Mouse (Mus musculus): ENCODE measurements around the gene Clns1a.
A peak's percentile ranks its signal among the peaks of the same experiment; 100 is the strongest.

The Clns1a gene

DNA sequence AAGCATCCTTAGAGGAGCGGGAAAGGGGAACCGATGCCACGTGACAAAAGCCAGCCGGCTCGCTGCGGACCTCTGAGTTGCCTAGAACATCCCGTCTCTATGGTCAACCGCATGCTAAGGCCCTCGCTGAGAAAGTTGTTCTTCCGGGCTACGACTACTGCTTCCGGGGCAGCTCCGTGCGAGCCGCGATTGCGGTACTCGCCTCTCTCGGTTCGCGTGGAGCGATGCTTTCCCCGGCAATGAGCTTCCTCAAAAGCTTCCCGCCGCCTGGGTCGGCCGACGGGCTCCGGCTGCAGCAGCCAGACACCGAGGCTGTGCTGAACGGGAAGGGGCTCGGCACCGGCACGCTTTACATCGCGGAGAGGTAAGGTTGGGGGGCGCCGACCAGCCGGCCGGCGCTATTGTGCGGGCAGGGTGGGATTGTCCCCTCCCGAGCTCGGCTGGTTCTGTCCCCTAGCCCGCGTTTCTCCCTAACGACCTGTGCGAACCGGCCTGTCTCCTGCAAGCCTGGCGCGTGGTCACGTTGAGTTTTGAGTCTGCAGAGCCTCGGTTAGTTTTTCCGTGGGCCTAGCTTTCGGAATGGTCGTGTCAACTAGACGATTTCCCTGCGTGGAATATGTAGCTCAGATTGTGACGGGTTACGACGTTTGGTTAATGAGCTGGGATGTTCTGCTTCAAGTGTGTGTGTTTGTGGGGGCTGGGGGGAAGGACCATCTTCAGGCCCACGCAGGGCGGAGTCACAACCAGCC, at the start of gene Clns1a:
Clns1a (plus strand) TSS at position 129 of the 749 bp plus-strand sequence.
- peak; percentile 92 for DNase-seq (ENCODE audit: low spot score)

- no peak for DNase-seq (ENCODE audit: low spot score)
These were observed 48.8 kb upstream of the Clns1a start for GRCm38 (mm10) chr7:97647656-97648055.

DNA sequence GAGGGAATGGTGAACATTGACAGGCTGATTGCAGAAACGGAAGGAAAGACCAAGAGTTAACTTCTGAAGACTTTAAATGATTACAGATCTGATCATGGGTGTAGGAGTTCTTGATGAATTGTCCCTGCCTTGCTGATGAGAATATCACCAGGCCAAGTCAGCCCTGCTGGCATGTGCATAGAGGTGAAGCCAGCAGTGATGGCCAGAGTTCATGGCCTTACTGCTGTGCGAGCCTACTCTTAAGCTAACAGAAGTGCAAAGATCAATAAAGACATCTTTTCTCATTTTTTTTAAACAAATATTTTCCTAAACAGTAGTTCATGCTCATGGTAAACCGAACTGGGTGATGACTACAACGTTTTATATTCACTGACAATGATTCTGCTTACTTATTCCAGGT, 45.7 kb upstream of the Clns1a start:
- DNase-seq (ENCODE audit: low spot score): no peak

DNA sequence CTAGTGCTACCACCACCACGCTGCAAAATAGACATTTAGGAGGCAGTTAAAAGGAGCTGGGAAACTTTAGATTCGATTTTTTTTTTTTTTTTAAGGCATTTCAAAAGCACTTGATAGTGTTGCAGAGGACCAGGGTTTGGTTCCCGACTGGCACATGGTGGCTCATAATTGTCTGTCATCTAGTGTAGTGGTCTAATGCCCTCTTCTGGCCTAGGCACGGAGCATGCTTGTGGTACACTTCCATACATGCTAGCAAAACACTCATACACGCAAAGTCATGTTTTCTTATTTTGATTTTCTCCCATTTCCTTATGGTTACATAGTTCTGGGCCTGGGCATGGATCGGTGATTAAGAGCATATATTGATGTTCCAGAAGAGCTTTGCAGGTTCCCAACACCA, 40.3 kb upstream of the Clns1a start:
- no peak for DNase-seq (ENCODE audit: low spot score)

DNA sequence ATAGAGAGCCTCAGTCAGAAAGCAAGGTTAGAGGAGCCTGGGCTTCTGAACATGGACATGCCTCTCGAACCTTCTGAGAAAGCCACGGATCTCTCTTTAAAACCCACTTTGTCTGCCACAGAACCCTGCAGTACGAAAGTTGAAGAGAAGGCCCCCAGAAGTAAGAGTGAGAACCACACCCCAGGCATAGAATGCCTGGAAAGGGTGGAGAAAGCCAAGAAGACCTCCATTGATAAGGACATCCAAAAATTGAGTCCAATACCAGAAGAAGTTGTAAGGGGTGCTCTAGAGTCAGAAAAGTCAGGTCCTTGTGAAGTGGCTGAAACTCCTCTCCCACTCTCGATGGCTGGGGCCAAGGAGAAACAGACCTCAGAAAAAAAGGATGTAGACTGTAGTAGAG, 34.8 kb upstream of the Clns1a start:
- no peak for DNase-seq (ENCODE audit: low spot score)

GRCm38 (mm10) chr7:97679239-97679638, 17.2 kb upstream of the Clns1a start:
- DNase-seq (ENCODE audit: low spot score): no peak

DNA sequence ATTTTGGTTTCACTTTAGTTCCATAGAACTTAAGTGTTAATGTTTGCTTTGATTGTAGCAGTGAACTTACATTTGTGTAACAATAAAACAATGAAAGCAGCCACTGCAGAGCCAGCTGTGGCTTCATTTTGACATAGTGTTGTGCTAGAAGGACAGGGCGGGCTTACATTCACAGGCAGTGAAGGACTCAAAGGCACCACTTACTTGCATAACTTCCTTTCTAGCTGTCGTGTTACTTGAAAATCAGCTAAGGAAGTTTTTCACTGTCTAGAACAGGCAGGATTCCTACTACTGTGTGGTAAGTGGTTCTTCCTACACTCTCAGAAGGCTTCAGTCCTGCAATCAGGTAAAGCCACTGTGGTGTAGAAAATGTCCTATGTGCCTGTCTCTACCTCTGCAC, 8.6 kb upstream of the Clns1a start:
- DNase-seq (ENCODE audit: low spot score): no peak

- DNase-seq (ENCODE audit: low spot score): no peak
These were observed 993 bp upstream of the Clns1a start for GRCm38 (mm10) chr7:97695441-97695840.

GRCm38 (mm10) chr7:97696133-97696505, 315 bp upstream of the Clns1a start:
- peak; percentile 30 for DNase-seq (ENCODE audit: low spot score)

DNA sequence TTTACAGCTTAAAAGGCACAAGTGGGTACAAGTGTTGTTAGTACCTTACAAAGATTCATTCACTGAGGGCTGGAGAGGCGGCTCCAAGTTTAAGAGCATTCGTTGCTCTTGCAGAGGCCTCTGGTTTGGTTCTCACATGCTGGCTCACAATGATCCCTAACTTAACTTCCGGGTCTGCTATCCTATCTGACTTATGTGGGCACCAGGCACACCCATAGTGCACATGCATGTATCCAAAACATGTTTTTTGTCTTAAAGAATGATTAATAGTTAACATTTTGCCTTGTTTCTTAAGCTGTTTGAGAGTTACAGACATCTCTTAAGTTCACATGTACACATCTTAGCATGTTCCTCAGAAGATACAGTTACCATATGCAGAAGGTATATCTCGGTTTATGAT, 3.7 kb downstream of the Clns1a start:
- no peak for DNase-seq (ENCODE audit: low spot score)

GRCm38 (mm10) chr7:97701106-97701505, 4.7 kb downstream of the Clns1a start:
- no peak for DNase-seq (ENCODE audit: low spot score)

- no peak for DNase-seq (ENCODE audit: low spot score)
These were observed 10.7 kb downstream of the Clns1a start for GRCm38 (mm10) chr7:97707123-97707522.

DNA sequence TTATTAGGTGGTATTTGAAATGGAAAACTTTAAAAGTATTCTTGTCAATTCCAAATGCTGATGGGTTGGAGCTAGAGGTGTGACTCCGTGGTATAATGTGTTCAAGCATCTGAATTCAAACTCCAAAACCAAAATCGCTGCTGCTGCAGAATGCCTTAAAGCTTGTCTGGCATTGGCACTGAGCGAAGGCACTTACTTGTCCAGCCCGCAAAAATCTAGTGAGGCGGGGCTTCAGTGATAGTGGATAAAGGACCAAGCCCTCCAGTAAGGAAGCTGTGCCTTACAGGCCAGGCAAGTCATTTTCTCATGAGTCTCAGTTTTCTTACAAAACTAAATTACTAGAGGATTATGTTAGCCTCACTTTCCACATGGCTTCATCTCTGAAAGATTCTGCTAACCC, 11.4 kb downstream of the Clns1a start:
- DNase-seq (ENCODE audit: low spot score): no peak

- no peak for DNase-seq (ENCODE audit: low spot score)
These were observed 12.8 kb downstream of the Clns1a start for GRCm38 (mm10) chr7:97709204-97709603.

GRCm38 (mm10) chr7:97714651-97715050, 18.2 kb downstream of the Clns1a start:
- DNase-seq (ENCODE audit: low spot score): no peak

- no peak for DNase-seq (ENCODE audit: low spot score)
These were observed 20.9 kb downstream of the Clns1a start for GRCm38 (mm10) chr7:97717326-97717725.

GRCm38 (mm10) chr7:97719078-97719477, 22.6 kb downstream of the Clns1a start:
- no peak for DNase-seq (ENCODE audit: low spot score)

DNA sequence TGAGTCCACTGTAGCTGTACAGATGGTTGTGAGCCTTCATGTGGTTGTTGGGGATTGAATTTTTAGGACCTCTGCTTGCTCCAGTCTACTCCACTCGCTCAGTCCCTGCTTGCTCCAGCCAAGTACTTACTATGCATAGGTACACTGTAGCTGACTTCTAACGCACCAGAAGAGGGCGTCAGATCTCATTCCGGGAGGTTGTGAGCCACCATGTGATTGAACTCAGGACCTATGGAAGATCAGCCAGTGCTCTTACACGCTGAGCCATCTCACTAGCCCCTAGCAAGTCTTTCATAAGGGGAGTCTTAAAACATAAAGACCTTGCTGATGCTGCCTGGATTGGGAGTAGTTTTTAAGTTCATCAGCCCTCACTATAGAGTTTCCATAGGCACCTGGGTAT, 23.7 kb downstream of the Clns1a start:
- DNase-seq (ENCODE audit: low spot score): no peak

- no peak for DNase-seq (ENCODE audit: low spot score)
These were observed 26.0 kb downstream of the Clns1a start for GRCm38 (mm10) chr7:97722278-97722918.

DNA sequence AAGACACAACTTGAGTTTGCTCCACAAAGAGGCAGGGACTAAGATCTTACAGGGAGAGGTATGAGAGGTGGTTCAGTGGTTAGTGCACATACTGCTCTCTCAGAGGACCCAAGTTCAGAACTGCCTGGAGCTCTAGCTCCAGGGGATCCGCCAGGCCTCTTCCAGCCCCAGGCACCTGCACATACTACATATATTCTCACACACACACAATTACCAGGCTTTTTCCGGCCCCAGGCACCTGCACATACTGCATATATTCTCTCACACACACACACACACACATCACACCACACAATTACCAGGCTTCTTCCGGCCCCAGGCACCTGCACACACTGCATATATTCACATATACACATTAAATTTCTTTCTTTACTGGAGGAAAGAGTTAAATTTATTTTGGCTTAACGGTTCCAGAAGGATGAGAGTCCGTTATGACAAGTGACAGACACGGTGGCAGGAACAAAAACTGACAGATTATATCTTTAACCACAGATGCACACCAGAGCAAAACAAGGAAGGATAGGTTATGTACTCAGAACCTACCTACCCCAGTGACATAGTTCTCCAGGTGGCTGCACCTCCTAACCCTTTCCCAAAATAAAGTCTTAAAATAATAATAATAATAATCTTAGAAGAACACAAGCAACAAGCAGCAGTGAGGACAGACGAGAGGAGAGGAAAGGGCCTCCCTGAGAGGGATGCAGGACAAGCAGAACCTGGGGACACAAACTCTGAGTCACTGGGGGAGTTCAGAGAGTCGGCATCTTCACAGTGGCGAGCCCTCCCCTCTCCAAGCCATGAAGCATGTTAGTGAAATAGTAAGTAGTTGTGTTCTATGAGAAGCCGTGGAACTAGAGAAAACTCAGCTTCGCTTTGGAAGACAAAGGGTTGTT, 27.5 kb downstream of the Clns1a start:
- no peak for DNase-seq (ENCODE audit: low spot score)

DNA sequence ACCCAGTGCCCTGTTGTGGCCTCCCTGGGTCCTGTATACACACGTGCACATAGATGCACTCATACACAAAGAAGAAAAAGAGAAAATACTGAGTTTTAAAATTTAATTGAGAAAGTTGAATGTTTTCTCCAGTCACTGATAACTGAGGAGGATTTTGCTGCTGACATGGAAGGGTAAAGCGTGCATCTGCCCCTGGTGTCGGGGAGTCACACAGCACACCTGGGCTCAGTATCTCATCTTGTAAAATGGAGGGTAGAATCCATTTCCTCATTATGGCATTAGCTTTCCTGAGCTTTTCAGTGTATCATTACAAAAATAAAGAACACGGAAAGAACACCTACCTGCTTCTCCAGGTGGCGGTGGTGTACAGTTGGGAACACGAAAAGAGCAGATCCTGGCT, 29.0 kb downstream of the Clns1a start:
- no peak for DNase-seq (ENCODE audit: low spot score)

DNA sequence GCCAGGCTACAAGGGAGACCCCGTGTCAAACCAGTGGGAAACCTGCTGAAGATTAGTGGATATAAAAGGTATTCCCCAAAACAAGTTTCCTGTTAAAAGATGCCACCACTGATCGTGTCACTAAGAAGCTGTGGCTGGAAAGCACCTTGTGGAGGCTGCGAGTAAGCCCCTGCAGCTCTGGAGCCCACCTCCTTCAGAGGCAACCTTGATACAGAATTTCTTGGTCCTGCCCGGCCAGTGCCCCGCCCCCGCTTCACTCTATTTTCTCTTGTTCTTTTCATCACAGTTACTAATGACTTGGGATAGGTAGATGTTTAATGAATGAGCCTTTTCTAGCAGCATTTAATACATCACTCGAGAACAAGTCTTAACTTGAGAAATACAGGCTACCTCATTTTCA, 29.6 kb downstream of the Clns1a start:
- DNase-seq (ENCODE audit: low spot score): no peak

DNA sequence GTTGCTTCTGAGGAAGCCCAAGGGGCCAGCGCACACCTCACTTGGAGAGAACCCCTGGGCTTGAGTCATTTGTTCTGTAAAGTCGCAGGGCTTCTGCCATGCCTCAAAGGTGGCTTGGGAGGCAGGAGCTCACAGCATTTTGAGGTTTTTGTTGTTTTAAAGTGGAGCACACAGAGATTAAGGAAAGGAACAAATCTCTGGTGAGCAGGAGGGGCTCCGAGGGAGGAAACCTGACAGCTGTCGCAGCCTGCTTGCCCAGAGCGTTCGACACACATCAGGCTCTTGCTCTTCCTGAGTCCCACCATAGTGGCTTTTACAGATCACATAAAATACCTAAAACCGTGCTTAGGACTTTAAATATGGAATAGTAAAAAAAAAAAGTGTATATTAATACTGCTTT, 30.3 kb downstream of the Clns1a start:
- no peak for DNase-seq (ENCODE audit: low spot score)

Measured in urinary bladder, postnatal 25 days (tissue).